Mouse (Mus musculus): ENCODE measurements around the gene Gss.
"Not testable (repeated sequence)": the region's sequence is repeated elsewhere in the genome, so short reads cannot be mapped to it uniquely, and the experiment has no call there.

Gene Gss

DNA sequence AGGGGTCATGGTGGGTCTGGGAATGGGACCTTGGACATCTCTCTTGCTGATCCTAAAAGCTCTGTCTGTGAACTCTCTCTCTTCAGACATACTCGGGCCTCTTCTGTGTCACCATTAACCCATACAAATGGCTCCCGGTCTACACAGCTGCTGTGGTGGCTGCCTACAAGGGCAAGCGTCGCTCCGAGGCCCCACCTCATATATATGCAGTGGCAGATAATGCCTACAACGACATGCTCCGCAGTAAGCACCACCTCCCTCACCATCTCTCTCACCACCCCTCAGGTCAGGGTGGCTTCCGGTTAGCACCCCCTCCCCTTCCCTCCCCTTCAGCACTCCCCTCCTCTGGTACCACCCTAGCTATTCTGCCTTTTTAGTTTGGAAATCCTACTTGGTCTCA is 21.3 kb upstream of the Gss start:
- no peak for DNase-seq

DNA sequence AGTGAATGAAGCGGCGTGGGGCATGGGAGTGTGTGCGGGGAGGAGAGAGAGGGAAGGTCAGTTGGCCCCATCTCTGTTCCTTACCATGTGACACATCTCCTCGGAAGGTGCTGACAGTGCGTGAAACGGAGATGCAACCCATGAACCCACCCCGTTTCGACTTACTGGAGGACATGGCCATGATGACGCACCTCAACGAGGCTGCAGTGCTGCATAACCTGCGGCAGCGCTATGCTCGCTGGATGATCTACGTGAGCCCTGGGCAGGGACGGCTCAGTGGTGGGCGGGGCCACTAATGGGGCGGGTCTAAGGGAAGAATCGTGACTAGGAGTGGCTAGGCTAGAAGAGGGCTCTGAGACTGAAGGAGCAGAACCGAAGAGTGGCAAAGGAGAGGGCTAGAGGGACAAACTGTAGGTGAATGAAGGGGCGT is 20.7 kb upstream of the Gss start:
- DNase-seq: peak; percentile 74 to 80

DNA sequence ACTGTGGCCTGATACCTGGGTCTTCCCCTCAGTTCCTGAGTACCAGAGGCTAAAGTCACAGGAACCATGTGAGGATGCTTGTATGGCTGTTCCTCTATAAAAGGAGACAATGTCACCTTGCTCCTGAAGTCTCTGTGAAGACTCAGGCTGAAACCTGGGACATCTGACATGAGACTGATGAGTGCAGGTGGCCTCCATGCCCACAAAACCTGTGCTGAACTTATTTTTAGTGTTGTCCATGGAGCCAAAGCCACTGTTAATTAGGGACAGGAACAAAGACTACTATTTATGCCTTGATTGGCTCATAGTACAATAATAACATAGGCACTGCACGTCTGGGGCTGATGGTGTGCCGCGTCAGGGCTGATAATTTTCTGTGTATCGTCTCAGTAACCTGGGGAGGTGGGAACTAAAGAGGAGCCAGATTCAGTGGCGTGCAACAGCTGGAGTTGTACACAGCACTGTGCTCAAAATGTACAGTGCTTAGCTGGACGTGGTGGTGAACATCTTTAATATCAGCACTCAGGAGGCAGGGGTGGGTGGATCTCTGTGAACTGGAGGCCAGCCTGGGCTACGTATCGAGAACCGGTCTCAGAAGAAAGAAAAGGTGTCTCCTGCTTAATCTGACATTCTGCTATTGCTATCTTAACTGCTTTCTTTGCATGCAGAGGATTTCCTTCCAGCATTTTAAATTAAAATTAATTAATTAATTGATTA is 19.4 kb upstream of the Gss start:
- DNase-seq: no peak

DNA sequence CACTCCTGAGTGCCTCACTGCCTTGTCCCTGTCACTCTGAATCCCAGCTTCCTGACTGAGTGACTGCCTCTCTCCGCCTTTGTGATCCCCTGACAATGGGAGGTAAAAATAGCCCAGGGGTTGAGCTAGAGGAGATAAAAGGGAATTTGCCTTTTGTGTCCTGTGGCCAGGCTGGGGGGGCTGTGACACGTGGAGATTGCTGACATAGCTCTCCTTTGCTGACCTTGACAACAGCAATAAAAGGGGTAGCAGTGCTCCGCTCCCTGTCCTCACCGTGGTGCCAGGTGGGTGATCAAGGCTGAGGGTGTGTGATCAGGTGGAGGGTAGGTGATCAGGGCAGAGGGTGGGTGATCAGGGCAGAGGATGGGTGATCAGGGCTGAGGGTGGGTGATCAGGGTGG is 18.4 kb upstream of the Gss start, which contains the start of gene Myh7b:
Gene Myh7b, plus strand, starts transcription at position 235 of the 400 bp plus-strand sequence.
- DNase-seq: no peak

DNA sequence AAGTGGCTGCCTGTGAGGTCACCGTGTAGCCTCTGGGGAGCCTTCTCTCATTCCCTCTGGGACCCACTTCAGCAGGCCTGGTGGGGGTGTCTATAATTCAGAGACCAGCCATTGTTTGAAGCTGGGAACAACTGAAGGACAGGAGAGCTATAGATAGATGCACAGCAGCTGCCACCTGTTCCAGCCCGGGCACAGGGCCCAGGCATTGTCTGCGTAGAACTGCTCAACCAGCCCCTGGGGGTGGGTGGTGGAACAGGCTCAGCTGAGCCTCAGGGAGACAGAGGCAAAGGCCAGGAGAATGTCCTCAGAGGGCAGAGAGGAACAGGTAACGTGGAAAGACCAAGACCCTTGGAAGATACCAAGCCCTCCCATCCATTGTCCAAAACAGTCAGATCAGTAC is 13.8 kb upstream of the Gss start:
- no peak for DNase-seq

DNA sequence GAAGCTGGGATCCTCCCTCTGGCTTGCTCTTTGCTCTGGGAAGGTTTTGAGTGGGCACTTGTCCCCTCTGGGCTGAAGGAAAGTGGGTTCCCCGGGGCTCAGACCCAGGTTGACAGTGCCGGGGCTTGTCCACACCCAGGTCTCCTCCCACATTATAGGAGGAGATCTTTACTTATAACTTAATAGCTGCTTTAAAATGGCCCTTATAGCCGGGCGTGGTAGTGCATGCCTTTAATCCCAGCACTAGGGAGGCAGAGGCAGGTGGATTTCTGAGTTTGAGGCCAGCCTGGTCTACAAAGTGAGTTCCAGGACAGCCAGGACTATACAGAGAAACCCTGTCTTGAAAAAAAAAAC is 12.6 kb upstream of the Gss start:
- not testable (repeated sequence) for DNase-seq

DNA sequence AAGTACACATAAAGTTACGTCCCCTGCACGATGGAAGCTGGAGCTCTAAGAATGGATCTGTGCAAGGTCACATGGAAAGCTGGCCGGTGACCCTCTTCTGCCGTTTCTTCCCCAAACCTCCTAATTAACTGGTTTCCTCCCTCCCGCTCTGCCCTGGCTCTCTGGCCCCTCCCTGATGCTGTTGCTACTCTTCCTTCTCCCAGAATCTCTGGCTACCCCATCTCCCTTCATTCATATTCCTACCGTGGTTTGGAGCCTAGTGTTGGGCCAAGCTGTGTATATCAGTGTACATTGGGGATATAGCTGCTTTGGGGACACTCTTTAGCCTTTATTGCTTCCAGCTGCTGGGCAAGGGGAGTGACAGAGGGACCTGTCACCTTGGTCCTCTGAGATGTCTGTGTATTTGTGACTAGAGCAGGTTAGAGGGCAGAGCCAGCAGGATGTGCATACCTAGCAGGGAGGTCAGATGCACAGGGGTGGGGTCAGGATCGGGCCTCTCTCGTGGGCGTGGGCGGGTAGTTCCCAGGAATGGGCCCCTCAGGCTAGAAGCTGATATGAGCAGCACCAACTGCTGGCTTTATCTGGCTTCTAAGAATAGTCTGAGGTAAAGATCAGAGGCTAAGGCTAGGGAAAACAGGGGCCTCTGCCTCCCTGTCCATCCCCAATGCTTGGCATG is 12.1 kb upstream of the Gss start:
- no peak for DNase-seq

DNA sequence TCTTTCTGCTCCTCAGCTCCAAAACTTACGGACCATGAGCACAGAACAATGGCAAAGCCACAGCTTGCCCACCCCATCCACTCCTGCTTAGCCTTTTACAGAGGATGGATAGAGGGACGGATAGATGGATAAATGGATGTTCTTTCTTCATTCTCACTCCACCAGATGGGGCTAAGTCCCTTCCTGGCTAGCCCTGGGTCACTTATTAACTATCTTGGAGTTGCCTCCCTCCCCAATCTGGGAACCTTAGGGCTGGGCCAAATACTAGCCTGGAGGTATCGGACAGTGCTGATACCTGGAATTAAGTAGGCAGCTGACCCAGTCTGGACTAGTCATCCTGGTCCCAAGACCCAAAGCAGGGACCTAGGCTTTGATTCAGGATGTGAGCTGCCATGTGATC is 11.1 kb upstream of the Gss start:
- no peak for DNase-seq

DNA sequence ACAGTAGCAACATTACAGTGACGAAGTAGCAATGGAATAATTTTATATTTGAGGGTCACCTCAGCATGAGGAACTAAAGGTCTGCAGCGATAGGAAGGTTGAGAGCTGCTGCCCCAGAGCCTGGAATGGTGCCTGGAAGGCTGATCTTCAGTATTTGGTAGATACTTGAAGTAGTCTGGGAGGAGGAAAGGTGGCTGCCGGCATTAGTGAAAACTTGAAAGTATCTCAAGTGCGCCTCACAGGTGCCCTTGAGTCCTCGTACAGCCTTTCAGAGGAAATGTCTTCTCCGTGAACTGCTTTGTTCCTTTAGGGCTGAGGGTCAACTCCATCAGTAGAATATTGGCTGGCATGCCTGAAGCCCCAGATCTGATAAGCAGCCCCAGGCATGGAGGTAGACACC is 2.9 kb upstream of the Gss start:
- peak; percentile 30 to 68 for DNase-seq

DNA sequence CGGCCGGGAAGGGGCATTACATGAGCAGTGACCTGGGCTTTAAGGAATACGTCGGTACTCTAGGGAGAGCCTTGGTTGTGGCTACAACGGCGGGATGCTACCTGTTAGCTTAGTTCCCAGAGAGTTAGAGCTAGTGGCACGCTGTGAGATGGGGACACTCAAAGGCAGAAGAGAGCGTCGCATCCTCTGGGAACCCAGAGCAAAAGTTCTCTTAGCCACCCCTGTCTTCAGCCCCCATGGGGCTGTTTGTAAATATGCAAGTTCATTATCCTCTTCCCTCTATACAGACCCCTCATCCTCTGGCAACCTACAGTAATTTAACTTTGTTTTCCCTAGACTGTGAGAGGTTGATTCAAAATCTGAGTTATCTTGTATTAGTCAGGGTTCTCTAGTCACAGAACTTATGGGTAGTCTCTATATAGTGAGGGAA is 259 bp upstream of the Gss start:
- no peak for DNase-seq

DNA sequence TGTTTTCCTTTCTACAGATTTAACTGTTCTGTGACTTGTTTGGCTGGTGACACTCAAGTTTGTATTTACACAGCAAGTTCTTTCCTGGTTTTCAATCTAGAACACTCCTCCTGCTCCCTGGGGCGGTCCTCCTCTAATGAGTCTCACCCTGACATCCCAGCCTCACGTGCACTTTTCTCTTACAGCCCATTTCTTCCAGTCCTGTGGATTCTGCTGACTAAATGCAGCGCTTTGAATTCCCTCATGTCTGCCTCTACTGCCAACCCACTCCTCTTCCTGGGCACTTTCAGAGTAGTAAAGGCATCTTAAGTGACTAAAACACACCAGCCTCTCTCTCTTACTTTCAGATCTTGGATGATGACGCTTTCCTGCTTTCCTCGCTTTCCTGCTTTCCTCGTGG is 934 bp downstream of the Gss start:
- DNase-seq: no peak

DNA sequence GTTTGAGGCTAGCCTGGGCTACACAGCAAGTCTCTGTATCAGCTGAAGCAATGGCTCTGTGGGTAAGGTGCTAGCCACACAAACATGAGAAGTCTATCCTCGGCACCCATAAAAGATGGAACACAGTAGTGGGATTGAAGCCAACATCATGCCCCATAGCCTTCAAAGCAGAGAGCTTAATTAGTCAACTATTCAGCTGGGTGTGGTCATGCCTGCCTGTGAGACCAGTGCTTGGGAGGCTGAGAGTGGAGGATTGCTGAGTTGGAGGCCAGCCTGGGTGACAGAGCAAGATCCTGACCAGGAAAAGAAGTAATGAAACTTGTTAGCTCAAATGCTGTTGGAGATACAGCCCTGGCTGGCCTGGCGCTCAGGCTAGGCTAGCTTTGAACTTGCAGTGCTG is 1.7 kb downstream of the Gss start:
- DNase-seq: no peak

DNA sequence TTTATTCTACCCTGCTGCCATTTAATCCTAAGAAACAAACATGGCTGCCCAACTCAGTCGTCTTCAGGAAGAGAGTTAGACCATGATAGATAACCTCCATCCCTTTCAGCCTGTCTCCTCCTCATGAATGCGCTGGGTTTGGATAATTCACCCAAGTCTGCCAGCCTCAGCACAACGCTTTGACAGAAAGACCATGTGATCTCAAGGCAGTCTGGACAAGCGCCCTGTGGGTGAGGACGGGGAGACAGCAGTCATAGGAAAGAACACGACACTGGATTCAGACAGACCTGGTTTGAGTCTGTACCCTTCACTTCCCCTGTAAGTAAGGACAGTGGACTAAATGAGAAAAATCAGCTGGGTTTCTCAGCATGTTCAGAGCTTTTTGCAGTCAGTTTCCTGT is 3.1 kb downstream of the Gss start:
- no peak for DNase-seq

DNA sequence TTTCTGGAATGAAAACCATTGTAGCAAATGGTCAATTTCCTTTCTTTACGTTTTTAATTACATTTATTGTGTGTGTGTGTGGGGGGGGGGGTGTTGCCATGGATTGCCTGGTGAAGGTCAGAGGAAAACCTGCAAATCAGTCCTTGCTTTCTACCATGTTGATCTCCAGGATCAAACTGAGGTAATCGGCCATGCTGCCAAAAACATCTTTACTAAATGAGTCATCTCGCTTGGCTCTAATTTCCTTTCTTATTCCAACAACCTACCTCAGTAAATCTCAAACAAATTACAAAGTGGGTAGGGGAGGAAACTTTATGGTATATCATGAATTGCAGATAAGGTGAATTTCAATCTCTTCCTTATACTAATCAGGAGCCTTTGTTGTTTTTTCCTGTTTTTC is 4.5 kb downstream of the Gss start:
- DNase-seq: no peak

DNA sequence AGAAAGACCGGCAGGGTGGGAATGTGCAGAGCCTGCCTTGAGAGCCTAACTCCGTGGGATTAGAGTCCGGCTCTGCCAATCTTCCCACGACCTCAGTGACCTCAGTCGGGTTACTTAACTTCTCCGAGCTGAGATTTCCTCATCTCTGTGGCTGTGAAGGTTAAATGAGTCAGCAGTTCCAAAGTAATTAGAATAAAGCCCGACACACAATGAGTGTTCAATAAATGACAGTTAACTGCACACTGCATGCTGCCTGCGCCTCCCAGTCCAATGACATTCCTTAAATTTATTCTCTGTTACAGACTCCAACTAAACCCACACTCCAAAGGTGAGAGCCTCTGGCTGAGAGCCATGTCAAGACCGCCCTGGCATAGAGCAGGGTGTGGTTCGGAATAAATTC is 7.1 kb downstream of the Gss start:
- DNase-seq: peak; percentile 34 to 58

DNA sequence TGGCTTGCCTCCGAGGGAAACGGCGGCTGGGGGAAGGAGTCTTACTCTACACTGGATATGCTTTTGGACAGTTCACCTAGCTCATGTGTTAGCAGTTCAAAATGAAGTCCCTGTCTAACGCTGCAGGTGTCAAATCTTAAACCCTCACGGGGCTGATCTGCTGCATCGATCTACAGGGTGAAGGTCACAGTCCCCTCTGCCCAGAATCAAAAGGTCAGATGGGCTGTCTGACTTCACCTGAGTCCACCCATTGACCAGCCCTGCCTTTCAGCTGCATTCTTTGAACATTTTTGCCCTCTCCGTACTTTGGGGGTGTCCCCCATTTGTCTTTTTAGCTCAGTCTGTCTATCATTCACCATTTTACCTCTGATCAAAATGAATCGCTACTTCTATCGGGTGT is 7.5 kb downstream of the Gss start:
- no peak for DNase-seq

DNA sequence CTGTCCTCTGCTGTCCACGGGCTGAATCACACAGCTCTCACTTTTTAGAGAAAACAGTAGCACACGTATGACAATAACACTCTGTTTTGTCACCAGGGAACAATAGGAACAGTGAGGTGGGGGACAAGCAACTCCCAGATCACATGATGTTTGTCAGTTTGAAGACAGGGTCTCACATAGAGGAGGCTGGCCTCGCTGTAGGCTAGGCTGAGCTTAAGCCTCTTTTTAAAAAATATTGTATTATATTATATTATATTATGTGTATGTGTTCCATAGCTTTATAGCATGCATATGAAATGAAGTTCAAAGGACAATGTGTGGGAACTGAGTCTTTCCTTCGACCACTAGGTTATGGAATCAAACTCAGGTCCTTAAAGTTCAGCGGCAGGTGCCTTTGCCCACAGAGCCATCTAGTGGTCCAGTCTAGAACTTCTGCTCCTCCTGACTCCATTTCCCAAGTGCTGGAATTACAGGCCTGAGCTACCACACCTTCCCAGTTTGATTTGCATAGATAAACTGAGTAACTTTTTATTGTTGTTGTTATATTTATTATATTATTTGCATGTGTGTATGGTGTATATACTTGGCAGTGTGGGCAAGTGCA is 8.6 kb downstream of the Gss start:
- DNase-seq: peak; percentile 42 to 78

DNA sequence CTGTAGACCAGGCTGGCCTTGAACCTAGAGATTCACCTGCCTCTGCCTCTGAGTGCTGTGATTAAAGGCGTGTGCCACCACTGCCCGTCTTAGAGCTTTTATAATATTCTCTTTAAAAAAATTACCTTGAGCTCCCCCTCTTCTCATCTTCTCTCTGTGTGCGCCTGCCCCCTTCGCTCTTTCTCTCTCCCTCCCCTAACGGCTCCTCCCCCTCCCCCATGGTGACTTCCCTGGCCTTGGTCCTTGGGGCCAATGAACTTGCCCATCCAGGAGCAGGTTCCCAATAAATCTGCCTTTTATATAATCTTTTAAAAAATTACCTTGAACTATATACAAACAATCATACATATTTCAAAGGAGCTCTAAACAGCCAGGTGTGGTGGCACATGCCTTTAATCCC is 9.6 kb downstream of the Gss start:
- no peak for DNase-seq

DNA sequence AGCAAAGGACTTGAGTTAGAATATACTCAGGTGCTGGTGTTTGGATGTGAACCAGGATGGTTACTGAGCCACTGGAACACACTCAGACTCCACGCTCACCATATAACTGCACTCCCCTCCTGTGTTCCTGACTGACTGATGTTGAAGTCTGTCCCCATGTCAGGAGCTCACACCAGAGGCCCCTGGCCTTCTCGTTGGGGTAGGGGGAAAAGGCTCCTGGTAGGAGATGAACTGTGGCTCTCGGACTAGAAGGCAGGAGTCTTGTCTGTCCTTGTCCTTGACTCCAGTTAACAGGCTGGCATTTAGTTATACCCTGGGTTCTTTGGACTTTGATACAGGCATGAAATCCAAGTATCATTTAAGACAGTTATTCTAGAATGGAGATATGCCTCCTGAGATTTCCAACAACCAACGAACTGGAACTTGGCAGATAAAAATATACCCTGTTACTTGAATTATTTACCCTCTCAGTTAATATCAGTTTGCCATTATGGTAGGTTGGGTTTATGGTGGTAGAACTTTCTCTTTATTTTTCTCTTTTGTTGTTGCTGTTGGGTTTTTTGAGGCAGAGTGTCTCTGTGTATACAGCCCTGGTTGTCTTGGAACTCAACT is 10.1 kb downstream of the Gss start:
- DNase-seq: no peak

DNA sequence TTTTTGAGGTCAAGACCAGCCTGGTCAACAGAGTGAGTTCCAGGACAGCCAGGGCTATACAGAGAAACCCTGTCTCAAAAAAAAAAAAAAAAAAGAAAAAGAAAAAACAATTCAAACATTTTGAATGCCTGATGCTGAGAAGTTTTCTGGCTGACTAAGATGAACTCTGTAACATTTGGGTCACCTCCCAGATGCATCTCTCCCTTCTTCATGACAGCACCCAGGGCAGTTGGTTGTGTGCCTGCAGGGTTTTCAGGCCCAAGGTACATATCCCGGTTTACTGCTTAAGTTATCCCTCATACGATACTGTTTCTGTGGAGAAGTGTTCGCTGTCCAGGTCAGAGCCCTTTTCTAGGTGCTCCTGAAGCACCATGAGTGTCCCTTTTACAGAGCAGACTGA is 12.3 kb downstream of the Gss start:
- no peak for DNase-seq

DNA sequence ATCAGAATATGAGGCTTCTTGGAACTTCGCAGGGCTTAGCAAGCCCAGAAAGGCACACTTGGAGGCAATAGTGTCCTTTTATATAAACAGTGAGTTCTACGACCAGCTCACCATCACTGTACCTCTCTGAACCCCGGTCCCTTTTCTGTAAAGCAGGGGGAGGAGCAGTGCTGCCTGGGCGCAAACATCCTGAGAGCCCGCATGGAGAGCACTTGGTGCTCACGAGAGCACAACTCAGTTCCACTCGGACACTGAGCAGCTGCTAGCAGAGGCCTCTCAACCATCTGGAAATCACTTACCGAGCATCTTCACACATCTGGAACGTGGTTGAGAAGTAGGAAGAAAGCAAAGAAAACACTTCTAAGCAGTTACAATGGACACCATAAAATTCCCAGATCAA is 16.0 kb downstream of the Gss start:
- DNase-seq: peak in 1 of 2 experiments; percentile 47

DNA sequence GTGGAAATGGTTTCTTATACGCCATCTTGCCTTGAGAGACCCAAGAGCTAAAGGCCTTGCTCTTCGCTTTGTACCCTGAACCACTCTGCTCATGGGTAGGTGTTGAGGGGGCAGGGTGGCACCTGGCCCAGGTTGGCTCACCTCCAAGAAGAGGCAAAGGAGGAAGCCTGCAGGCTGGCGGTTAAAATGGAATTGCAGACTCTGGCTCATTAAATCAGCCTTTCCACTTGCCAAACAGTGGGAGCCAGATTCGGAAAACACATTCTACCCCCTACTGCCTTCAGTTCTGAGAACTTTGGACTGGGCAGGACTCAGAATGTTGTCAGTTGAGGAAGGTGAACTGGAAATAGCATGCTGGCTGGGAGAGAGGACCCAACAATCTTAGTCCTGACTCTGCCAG is 17.9 kb downstream of the Gss start:
- peak; percentile 39 to 48 for DNase-seq

DNA sequence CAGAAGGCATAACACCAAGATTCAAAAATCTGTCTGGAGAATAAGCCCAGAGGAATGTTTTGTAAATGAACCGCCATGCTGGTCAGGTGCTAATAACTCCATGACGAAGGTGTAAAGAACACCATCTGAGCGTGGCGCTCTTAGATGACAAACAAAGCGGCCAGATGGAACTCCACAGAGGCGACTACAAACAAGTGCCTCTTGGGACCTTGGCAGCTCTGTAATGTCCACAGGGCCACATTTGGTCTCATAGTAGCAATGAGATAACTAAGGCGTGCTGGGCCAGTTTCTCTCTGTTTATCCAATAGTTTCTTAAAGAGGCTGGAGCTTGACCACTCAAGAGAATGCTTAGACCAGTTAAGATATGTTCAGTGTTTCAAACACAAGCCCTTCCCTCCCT is 18.6 kb downstream of the Gss start:
- DNase-seq: no peak

DNA sequence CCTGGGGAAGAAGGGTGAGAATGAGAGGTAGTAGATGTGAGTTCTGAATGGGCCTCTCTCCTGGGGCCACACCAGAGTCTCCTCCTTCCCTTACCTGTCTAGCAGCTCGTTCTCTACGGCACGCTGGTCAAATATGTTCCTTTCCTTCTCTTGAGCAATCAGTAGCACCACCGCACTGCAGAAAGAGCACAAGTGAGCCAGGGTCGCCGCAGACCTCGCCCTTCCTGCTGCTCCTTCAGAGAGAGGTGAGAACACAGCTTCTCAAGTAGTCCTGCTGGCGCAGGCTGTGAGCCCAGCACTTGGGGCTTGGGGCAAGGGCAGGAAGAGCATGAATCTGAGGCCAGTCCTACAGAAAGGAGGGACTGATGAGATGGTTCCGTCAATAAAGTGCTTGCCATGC is 19.6 kb downstream of the Gss start:
- DNase-seq: peak; percentile 30 to 66
